Mouse (Mus musculus) embryonic facial prominence, embryonic 14.5 days (tissue): ENCODE measurements around the gene Nnat. TPM values are rescaled to one million over a fixed set of nuclear protein-coding genes. Genes with fewer than 3 reads are reported as not detected.
A peak's percentile ranks its signal among the peaks of the same experiment; 100 is the strongest.

Experiments used
- ATAC-seq: fragments of 200-750 bp; cut with Nextera tagmentation; 2 replicates; pipeline ENCODE4 v1.8.0; 2017; ENCODE audit warnings: low read depth, moderate number of reproducible peaks, moderate TSS enrichment
- DNase-seq: peaks from one replicate; pipeline ENCODE4 v3.0.0-alpha.2; 2015; ENCODE audit warnings: low spot score
- H3K27ac ChIP-seq: fragments of 300-500 bp; sonication (generic); replicated peaks from 2 replicates; pipeline ENCODE4 v1.5.1; 2014; ENCODE audit warnings: low read depth, mild to moderate bottlenecking, low read length, moderate library complexity
- H3K27me3 ChIP-seq: fragments of 300-500 bp; sonication (generic); replicated peaks from 2 replicates; pipeline ENCODE4 v1.6.1; 2014; ENCODE audit warnings: low read length; ENCODE audit not compliant: control insufficient read depth, insufficient read depth
- H3K36me3 ChIP-seq: fragments of 300-500 bp; sonication (generic); 2 replicates; pipeline ENCODE4 v1.6.1; 2014; ENCODE audit warnings: low read length, mixed read lengths; ENCODE audit not compliant: control insufficient read depth, insufficient read depth
- H3K4me1 ChIP-seq: fragments of 300-500 bp; sonication (generic); 2 replicates; pipeline ENCODE4 v1.6.1; 2014; ENCODE audit warnings: antibody characterized with exemption, low read length; ENCODE audit not compliant: control insufficient read depth, insufficient read depth
- H3K4me2 ChIP-seq: fragments of 300-500 bp; sonication (generic); 2 replicates; pipeline ENCODE4 v1.6.1; 2014; ENCODE audit warnings: low read depth, mild to moderate bottlenecking, low read length, moderate library complexity, mixed read lengths
- H3K4me3 ChIP-seq: fragments of 300-500 bp; sonication (generic); 2 replicates; pipeline ENCODE4 v1.5.1; 2014; ENCODE audit warnings: low read depth, mild to moderate bottlenecking, low read length
- H3K9ac ChIP-seq: fragments of 300-500 bp; sonication (generic); 2 replicates; pipeline ENCODE4 v1.6.1; 2014; ENCODE audit warnings: low read depth, mild to moderate bottlenecking, low read length, moderate library complexity, mixed read lengths
- H3K9me3 ChIP-seq: fragments of 300-500 bp; sonication (generic); 2 replicates; pipeline ENCODE4 v1.6.1; 2016; ENCODE audit warnings: low read length; ENCODE audit not compliant: control insufficient read depth
- WGBS: fragments of 180-500 bp; shearing (Covaris S2); extraction: QIAGEN DNeasy Blood & Tissue Kit; methylation state at CpG from one replicate; pipeline ENCODE4 v1.1.7; 2014; 5-methylcytosine and 5-hydroxymethylcytosine counted together
- polyA plus RNA-seq: library from polyadenylated mRNA; unstranded; fragments of >200 nt; fragmentation: Nextera tagmentation; extraction: Ambion mirVana; gene quantifications from 2 replicates; pipeline ENCODE4 v1.2.1, GENCODE M21; 2014

Nnat gene
- polyA plus RNA-seq, 1 experiment from 2014 or later = 348 TPM

DNA sequence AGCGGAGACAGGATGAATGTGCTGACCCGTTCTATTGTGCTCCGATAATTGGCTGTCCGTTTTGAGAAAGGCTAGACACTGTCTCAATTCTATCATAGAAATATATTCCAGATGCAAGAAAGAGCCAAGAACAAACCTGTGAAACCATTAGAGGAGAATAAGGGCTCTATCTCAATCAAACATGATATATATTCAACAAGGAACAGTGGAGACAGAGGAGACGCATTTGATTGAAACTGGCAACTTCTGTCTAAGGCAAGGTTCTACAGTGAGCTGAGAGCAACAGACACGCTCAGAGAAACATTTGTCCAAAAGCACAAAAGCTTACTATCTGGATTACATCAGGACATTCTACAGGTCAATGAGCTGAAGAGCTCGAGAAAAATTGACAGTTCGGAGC lies 18.2 kb upstream of the Nnat start:
- H3K4me1 ChIP-seq = peaks cover 28% of the 10 kb centered on the region
- no peak overlapping the region; the same call in 1 of the 2 replicates for H3K27ac ChIP-seq
- no peak overlapping the region for H3K4me2 ChIP-seq
- DNase-seq = no peak
- H3K27me3 ChIP-seq = no peaks in the 10 kb centered on the region
- no peak overlapping the region for H3K9ac ChIP-seq
- WGBS = 50% methylated on average over 8 of the region's 8 CpGs
- no peak overlapping the region for H3K4me3 ChIP-seq
- H3K9me3 ChIP-seq = no peaks in the 10 kb centered on the region
- no peak for ATAC-seq
- peaks cover 15% of the 10 kb centered on the region for H3K36me3 ChIP-seq

DNA sequence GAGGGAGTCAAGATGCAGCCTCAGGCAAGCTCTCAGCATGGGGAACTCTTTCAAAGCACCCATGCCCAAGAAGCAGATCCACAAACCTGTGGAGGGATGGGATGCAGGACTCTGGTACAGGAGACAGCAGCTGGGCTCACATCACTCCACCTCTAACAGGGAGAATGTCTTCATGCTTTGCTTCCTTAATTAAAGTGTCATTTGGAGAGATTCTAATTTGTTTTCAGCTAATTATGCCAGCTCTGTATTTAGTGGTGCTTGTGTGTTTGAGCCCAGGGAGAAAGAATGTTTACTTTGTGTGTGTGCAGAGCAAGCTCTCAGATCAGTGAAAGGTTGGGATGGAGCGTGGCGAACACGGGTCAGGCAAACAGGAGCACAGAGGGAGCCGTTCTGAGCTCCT lies 17.5 kb upstream of the Nnat start:
- ATAC-seq = no peak
- no peak overlapping the region for H3K4me2 ChIP-seq
- H3K9ac ChIP-seq = no peak overlapping the region
- no peak overlapping the region for H3K4me3 ChIP-seq
- peaks cover 24% of the 10 kb centered on the region for H3K4me1 ChIP-seq
- no peak for DNase-seq
- peaks cover 20% of the 10 kb centered on the region for H3K36me3 ChIP-seq
- H3K9me3 ChIP-seq = no peaks in the 10 kb centered on the region
- WGBS = 60% methylated on average over 4 of the region's 4 CpGs
- H3K27ac ChIP-seq = 0 out of 2 replicates have a peak overlapping the region, but pooled peaks have one; percentile 45
- H3K27me3 ChIP-seq = no peaks in the 10 kb centered on the region

- WGBS = 83% methylated on average over 9 of the region's 9 CpGs
- ATAC-seq (no peak), DNase-seq (no peak)
- H3K36me3 ChIP-seq = peaks cover 33% of the 10 kb centered on the region
- H3K4me3 ChIP-seq = no peak overlapping the region
- H3K9ac ChIP-seq = no peak overlapping the region
- no peak overlapping the region for H3K4me2 ChIP-seq
- H3K27me3 ChIP-seq = no peaks in the 10 kb centered on the region
- no peak overlapping the region for H3K27ac ChIP-seq
- peaks cover 24% of the 10 kb centered on the region for H3K4me1 ChIP-seq
- no peaks in the 10 kb centered on the region for H3K9me3 ChIP-seq
Observed at GRCm38 (mm10) chr2:157544333-157544888, 15.5 kb upstream of the Nnat start.

DNA sequence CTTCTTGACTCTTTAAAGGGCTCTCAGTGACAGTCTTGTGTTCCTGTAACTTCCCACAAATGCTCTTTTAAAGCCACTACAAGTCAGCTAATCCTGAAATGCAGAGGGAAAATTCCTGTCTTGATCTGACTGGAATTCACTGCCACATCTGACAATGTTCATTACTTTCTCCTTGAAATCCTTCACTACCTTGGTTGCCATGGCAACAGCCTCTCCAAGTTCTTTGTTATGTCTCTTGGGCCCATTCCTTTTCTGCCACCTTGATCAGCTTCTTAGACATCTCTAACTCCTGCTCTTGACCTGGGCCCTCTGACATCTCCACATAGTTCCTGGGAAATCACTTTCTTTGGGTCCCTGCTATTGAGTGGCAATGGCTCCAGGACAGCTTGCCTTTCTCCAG lies 13.2 kb upstream of the Nnat start:
- no peaks in the 10 kb centered on the region for H3K9me3 ChIP-seq
- no peak overlapping the region for H3K27ac ChIP-seq
- H3K4me2 ChIP-seq = no peak overlapping the region
- DNase-seq (no peak), ATAC-seq (no peak)
- H3K27me3 ChIP-seq = no peaks in the 10 kb centered on the region
- no peak overlapping the region for H3K9ac ChIP-seq
- peaks cover 31% of the 10 kb centered on the region for H3K36me3 ChIP-seq
- no peak overlapping the region for H3K4me3 ChIP-seq
- H3K4me1 ChIP-seq = peaks cover 6% of the 10 kb centered on the region; the same call in 1 of the 2 replicates

DNA sequence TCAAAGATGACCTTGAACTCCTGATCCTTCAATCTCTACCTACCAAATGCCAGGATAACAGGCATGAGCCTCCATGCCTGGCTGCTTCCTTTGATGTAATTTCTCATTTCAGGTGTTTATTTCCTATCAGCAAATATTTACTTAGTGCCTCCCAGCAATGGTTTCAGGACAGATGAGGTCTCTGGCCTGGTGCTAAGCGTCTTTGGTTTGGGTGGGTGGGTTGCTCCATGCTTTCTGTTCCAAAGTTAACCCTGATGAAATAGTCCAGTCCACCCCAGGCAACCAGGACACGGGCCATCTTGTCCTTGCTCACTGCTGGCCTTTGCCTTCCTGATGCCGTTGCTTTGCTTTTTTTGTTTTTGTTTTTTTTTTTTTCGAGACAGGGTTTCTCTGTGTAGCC lies 9.6 kb upstream of the Nnat start:
- Histone ChIP-seq H3K9me3 (no peaks in the 10 kb centered on the region), H3K4me2 (no peak overlapping the region), H3K27me3 (no peaks in the 10 kb centered on the region), H3K4me3 (no peak overlapping the region), H3K36me3 (peaks cover 20% of the 10 kb centered on the region), H3K9ac (no peak overlapping the region), H3K27ac (no peak overlapping the region), H3K4me1 (peaks cover 19% of the 10 kb centered on the region)
- DNase-seq (no peak), ATAC-seq (no peak)
- 82% methylated on average over 4 of the region's 4 CpGs for WGBS

GRCm38 (mm10) chr2:157552158-157552886 lies 7.6 kb upstream of the Nnat start:
- Histone ChIP-seq H3K9me3 (peaks cover 8% of the 10 kb centered on the region), H3K4me1 (peaks cover 33% of the 10 kb centered on the region), H3K9ac (0 out of 2 replicates have a peak overlapping the region, but pooled peaks have one; percentile 35), H3K36me3 (peaks cover 27% of the 10 kb centered on the region), H3K27me3 (no peaks in the 10 kb centered on the region), H3K4me2 (no peak overlapping the region), H3K4me3 (no peak overlapping the region), H3K27ac (peak overlapping the region; percentile 45; the same call in 1 of the 2 replicates)
- DNase-seq = peak; percentile 74
- 64% methylated on average over 10 of the region's 10 CpGs for WGBS
- peak; percentile 67; the same call in 1 of the 2 replicates for ATAC-seq

DNA sequence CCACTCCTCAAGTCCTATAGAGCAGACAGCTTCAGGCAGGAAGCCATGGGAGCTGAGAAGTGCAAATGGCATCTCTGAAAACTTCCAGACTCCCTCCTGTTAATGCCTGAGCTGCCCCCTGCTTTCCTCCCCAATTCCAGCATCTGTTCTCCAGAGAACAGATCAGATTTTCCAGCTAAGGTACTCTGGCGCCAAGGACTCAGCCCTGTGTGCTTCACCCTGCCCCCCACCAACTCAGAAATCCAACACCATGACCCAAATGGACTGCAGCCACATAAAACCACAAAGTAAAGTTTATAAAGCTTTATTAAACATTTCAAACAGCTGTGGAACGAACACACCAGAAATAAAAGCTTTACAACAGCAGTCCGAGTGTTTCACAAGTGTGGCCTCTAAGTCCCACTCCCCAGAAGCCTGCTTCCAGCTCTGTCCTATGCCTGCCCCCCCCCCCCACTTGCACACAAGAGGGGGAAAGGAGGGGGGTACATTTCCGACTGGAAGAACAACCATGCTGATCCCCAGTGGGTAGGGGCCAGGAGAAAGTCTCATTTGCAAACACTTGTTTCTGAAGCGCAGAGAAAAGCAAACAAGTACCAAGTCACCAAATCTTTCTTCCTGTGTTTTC lies 3.7 kb upstream of the Nnat start:
- Histone ChIP-seq H3K9me3 (peaks cover 45% of the 10 kb centered on the region), H3K27ac (peak overlapping the region; percentile 68), H3K4me2 (no peak overlapping the region), H3K9ac (no peak overlapping the region), H3K36me3 (peaks cover 47% of the 10 kb centered on the region), H3K4me1 (peaks cover 37% of the 10 kb centered on the region), H3K4me3 (no peak overlapping the region), H3K27me3 (no peaks in the 10 kb centered on the region)
- DNase-seq (peak; percentile 87), ATAC-seq (peak; percentile 58)
- WGBS = 35% methylated on average over 5 of the region's 5 CpGs

DNA sequence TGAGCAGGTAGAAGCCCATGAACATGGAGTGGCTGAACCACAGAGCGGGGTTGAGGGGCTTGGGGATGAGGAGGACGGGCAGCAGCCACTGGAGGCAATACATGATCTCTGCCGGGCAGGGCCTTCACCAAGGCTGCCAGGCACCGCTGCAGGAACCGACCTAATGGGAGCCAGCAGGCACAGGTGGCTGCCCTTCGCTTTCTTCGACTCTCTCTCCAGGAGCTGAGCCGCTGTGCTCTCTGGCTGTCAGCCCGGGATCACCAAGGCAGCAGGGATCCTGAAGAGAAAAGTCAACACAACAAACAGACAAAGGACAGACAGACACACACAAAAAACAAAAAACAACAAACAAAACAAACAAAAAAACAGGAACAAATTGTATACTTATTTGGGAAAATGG lies 1.8 kb upstream of the Nnat start:
- Histone ChIP-seq H3K4me3 (no peak overlapping the region), H3K27me3 (no peaks in the 10 kb centered on the region), H3K4me2 (no peak overlapping the region), H3K36me3 (peaks cover 64% of the 10 kb centered on the region), H3K9me3 (peaks cover 60% of the 10 kb centered on the region), H3K4me1 (peaks cover 32% of the 10 kb centered on the region), H3K27ac (no peak overlapping the region), H3K9ac (no peak overlapping the region)
- 79% methylated on average over 9 of the region's 9 CpGs for WGBS
- DNase-seq (no peak), ATAC-seq (no peak)
